Mouse (Mus musculus) layer of hippocampus, adult 8-10 months (tissue): Measurements from ENCODE around the gene Pebp1. TPM values are rescaled to one million over a fixed set of nuclear protein-coding genes. Genes with fewer than 3 reads are reported as not detected.
A peak's percentile ranks its signal among the peaks of the same experiment; 100 is the strongest.
"Not testable (repeated sequence)": the region's sequence is repeated elsewhere in the genome, so short reads cannot be mapped to it uniquely, and the experiment has no call there.

Experiments used
- DNase-seq, 2 experiments: peaks; one replicate each; pipeline ENCODE4 v3.0.0; 2022; ENCODE audit warnings: low spot score in 2 of 2
- total RNA-seq, 4 experiments: library from RNA; stranded (reverse); gene quantifications; 2 replicates each; pipeline ENCODE4 v1.2.4; 2022

The Pebp1 gene
- total RNA-seq: 100 to 1,000 TPM; 650 to 713 (median 683) TPM

- DNase-seq: peak; percentile 89 to 94
These were observed at the start of gene Pebp1 for GRCm38 (mm10) chr5:117286831-117287822. Gene Pebp1, minus strand, starts transcription at chr5:117287625.

- DNase-seq: no peak
These were observed 43.0 kb upstream of the Pebp1 start for GRCm38 (mm10) chr5:117330457-117330856.

- DNase-seq: no peak
These were observed 39.0 kb upstream of the Pebp1 start for GRCm38 (mm10) chr5:117326408-117326807.

- no peak for DNase-seq
These were observed 36.3 kb upstream of the Pebp1 start for GRCm38 (mm10) chr5:117323751-117324150.

- DNase-seq: peak in 1 of 2 experiments; percentile 29
These were observed 31.6 kb upstream of the Pebp1 start, which contains the start of gene Vsig10 for GRCm38 (mm10) chr5:117318741-117319629. Gene Vsig10, plus strand, starts transcription at chr5:117319083.

- no peak for DNase-seq
These were observed 27.4 kb upstream of the Pebp1 start for GRCm38 (mm10) chr5:117314587-117315428.

GRCm38 (mm10) chr5:117313909-117314308 is 26.5 kb upstream of the Pebp1 start:
- no peak for DNase-seq

GRCm38 (mm10) chr5:117313420-117313819 is 26.0 kb upstream of the Pebp1 start:
- DNase-seq: no peak

GRCm38 (mm10) chr5:117307699-117308098 is 20.3 kb upstream of the Pebp1 start:
- DNase-seq: peak in 1 of 2 experiments; percentile 55

- no peak for DNase-seq
These were observed 19.4 kb upstream of the Pebp1 start for GRCm38 (mm10) chr5:117306826-117307225.

- DNase-seq: no peak
These were observed 18.3 kb upstream of the Pebp1 start for GRCm38 (mm10) chr5:117305754-117306153.

- DNase-seq: peak in 1 of 2 experiments; percentile 78
These were observed 17.5 kb upstream of the Pebp1 start for GRCm38 (mm10) chr5:117304947-117305346.

- no peak for DNase-seq
These were observed 16.5 kb upstream of the Pebp1 start for GRCm38 (mm10) chr5:117303691-117304579.

- DNase-seq: no peak
These were observed 15.5 kb upstream of the Pebp1 start for GRCm38 (mm10) chr5:117302899-117303298.

GRCm38 (mm10) chr5:117295011-117295410 is 7.6 kb upstream of the Pebp1 start:
- no peak for DNase-seq

GRCm38 (mm10) chr5:117293776-117294175 is 6.4 kb upstream of the Pebp1 start:
- DNase-seq: not testable (repeated sequence)

GRCm38 (mm10) chr5:117292547-117292946 is 5.1 kb upstream of the Pebp1 start:
- DNase-seq: no peak

GRCm38 (mm10) chr5:117291312-117291711 is 3.9 kb upstream of the Pebp1 start:
- DNase-seq: no peak

- DNase-seq: no peak
These were observed 2.7 kb upstream of the Pebp1 start for GRCm38 (mm10) chr5:117290081-117290480.

GRCm38 (mm10) chr5:117289646-117290045 is 2.2 kb upstream of the Pebp1 start:
- DNase-seq: no peak
